Mouse (Mus musculus) ES-Bruce4 (cell line): ENCODE measurements around the gene Gm10553. TPM values are rescaled to one million over a fixed set of nuclear protein-coding genes. Genes with fewer than 3 reads are reported as not detected.
"Not testable (repeated sequence)": the region's sequence is repeated elsewhere in the genome, so short reads cannot be mapped to it uniquely, and the experiment has no call there.

ENCODE experiments used
- H3K27ac ChIP-seq: 2 replicates; pipeline ENCODE4 v1.5.1; 2012; ENCODE audit warnings: low read length, inconsistent platforms; ENCODE audit not compliant: insufficient read depth
- H3K27me3 ChIP-seq: 2 replicates; pipeline ENCODE4 v1.6.1; 2012; ENCODE audit warnings: mild to moderate bottlenecking, low read length, inconsistent platforms; ENCODE audit not compliant: control insufficient read depth, poor library complexity, insufficient read depth, severe bottlenecking
- H3K36me3 ChIP-seq: 2 replicates; pipeline ENCODE4 v1.6.1; 2012; ENCODE audit warnings: inconsistent platforms, mild to moderate bottlenecking, low read length, moderate library complexity; ENCODE audit not compliant: control insufficient read depth, poor library complexity, insufficient read depth, severe bottlenecking
- H3K4me1 ChIP-seq: one replicate; pipeline ENCODE4 v1.8.1; 2011; ENCODE audit warnings: low read length; ENCODE audit not compliant: control insufficient read depth, insufficient read depth
- H3K4me3 ChIP-seq: 2 replicates; pipeline ENCODE4 v1.5.1; 2011; ENCODE audit warnings: low read depth, mild to moderate bottlenecking, low read length
- H3K9ac ChIP-seq: 2 replicates; pipeline ENCODE4 v1.6.1; 2012; ENCODE audit warnings: low read depth, mild to moderate bottlenecking, inconsistent platforms; ENCODE audit not compliant: poor library complexity, severe bottlenecking
- H3K9me3 ChIP-seq: replicated peaks from 2 replicates; pipeline ENCODE4 v1.6.1; 2012; ENCODE audit warnings: mild to moderate bottlenecking, low read length, inconsistent platforms; ENCODE audit not compliant: control insufficient read depth, poor library complexity, insufficient read depth, severe bottlenecking
- polyA plus RNA-seq: library from polyadenylated mRNA; stranded (reverse); fragments of >200 nt; gene quantifications from 2 replicates; pipeline ENCODE4 v1.2.4, GENCODE M21; 2011; ENCODE audit warnings: low read depth; ENCODE audit not compliant: missing spikeins, insufficient read depth, insufficient read length

Gene Gm10553
- polyA plus RNA-seq, 1 experiment, result not detected

DNA sequence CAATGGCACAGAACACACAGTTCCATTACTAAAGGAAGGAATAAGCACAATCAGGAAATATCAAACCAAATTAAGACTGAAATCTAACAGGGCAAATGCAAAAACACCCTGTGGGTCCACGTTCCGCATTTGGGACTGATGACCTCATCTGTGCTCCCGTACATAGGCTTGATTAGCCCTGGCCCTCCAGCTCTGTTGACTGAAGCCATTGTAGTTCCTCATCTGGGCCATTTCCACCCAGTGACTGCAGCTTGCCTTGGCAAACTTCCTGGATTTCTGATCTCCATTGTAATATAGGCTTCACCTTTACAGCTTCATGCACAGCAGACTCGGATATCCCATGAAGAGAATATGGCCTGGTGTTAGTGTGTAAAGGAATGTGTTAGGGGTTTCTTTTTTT is 21.9 kb downstream of the Gm10553 start:
- not testable (repeated sequence) for H3K4me3 ChIP-seq, H3K36me3 ChIP-seq, H3K4me1 ChIP-seq, H3K27ac ChIP-seq, H3K9ac ChIP-seq, H3K27me3 ChIP-seq, H3K9me3 ChIP-seq

- not testable (repeated sequence) for H3K9me3 ChIP-seq, H3K4me3 ChIP-seq, H3K9ac ChIP-seq, H3K36me3 ChIP-seq, H3K27ac ChIP-seq, H3K27me3 ChIP-seq, H3K4me1 ChIP-seq
These were observed 33.7 kb downstream of the Gm10553 start for GRCm38 (mm10) chr1:85133671-85134070.

Other genes starting within 250 kb of the Gm10553 start
- gene Slc16a14, start 165.0 kb upstream of the Gm10553 start, polyA plus RNA-seq, result 0.54 TPM in 1 of 2 replicates, not detected in the other
- gene A530032D15Rik, start 9.7 kb downstream of the Gm10553 start, polyA plus RNA-seq, result 2.3 TPM in 1 of 2 replicates, not detected in the other
- gene C130026I21Rik, start 170.4 kb downstream of the Gm10553 start, polyA plus RNA-seq, result 2.3 and 2.4 TPM in 2 replicates